Mouse (Mus musculus): ENCODE data around the gene Gm42957. TPM values are rescaled to one million over a fixed set of nuclear protein-coding genes. Genes with fewer than 3 reads are reported as not detected.
"Not testable (repeated sequence)": the region's sequence is repeated elsewhere in the genome, so short reads cannot be mapped to it uniquely, and the experiment has no call there.

Gene Gm42957
- polyA plus RNA-seq, 1 experiment from 2014 or later: not detected

DNA sequence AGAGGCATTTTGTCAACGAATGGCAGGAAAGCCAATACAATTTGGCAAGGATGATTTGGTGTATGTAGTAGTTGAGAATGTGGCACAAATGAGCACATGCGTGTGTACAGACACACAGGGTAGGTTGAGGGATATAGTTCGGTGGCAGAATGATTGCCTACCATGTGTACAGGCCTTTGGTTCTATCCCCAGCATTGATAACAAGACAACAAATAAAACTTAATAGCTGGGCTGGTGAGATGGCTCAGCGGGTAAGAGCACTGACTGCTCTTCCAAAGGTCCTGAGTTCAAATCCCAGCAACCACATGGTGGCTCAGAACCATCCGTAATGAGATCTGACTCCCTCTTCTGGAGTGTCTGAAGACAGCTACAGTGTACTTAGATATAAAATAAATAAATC, 50.8 kb downstream of the Gm42957 start:
- H3K27me3 ChIP-seq (ENCODE audit: control insufficient read depth, insufficient read depth, low read length): peaks cover 27% of the 10 kb centered on the region
- H3K4me1 ChIP-seq (ENCODE audit: control insufficient read depth, insufficient read depth, low read length); H3K27ac ChIP-seq (ENCODE audit: low read depth, low read length); H3K9me3 ChIP-seq (replicated peaks; ENCODE audit: control insufficient read depth, low read length); H3K4me3 ChIP-seq (ENCODE audit: low read depth, low read length); ATAC-seq (replicated peaks; ENCODE audit: insufficient number of reproducible peaks, low FRiP score, low TSS enrichment); H3K4me2 ChIP-seq; H3K9ac ChIP-seq (ENCODE audit: low read depth, low read length); H3K36me3 ChIP-seq (ENCODE audit: control insufficient read depth, insufficient read depth, low read length): not testable (repeated sequence)
- WGBS (ENCODE audit: insufficient replicate concordance): 82% methylated on average over 5 of the region's 5 CpGs

DNA sequence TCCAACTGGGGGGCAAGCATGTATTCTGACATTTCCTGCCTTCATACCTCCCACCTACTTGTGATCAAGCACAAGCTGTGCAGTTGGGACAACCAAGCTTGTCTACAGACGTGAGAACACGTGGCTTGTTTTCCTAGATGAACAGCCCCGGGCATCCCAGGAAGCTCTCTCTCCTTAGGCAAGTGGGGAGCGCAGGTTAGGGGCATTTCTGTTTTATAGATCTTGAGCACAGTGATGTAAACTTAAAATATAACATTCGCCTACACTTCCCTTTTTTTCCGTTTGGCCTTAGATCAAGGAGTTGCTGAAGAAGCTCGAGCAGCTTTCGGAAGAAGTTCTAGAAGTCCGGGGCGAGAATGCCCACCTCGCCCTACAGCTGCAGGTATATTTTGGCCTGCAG, 53.6 kb downstream of the Gm42957 start:
- ATAC-seq (replicated peaks; ENCODE audit: insufficient number of reproducible peaks, low FRiP score, low TSS enrichment): no peak
- H3K27ac ChIP-seq (ENCODE audit: low read depth, low read length): no peak overlapping the region
- H3K9me3 ChIP-seq (replicated peaks; ENCODE audit: control insufficient read depth, low read length): no peaks in the 10 kb centered on the region
- peaks cover 6% of the 10 kb centered on the region; the same call in 1 of the 2 replicates for H3K4me1 ChIP-seq (ENCODE audit: control insufficient read depth, insufficient read depth, low read length)
- H3K9ac ChIP-seq (ENCODE audit: low read depth, low read length): no peak overlapping the region
- peaks cover 16% of the 10 kb centered on the region for H3K27me3 ChIP-seq (ENCODE audit: control insufficient read depth, insufficient read depth, low read length)
- WGBS (ENCODE audit: insufficient replicate concordance): 75% methylated on average over 11 of the region's 11 CpGs
- no peak overlapping the region for H3K4me3 ChIP-seq (ENCODE audit: low read depth, low read length)
- no peaks in the 10 kb centered on the region for H3K36me3 ChIP-seq (ENCODE audit: control insufficient read depth, insufficient read depth, low read length)
- H3K4me2 ChIP-seq: no peak overlapping the region

DNA sequence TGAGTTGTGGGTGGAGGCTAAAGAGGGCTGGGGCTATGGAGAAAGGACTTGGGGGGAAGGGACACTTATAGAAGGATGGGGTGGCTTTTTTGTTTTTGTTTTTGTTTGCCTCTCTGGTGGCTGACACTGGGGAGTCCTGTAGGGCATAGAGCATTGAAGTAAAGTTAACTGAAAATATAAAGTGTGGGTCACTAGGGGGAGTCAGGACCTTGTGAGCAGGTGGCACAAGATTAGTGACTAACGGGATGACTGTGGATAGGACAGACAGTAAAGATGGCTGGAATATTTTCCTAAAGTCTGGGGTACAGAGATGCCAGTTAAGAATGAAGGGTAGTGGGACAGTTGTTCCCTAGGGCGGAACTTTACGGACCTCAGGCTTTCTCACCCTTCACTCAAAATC, 55.0 kb downstream of the Gm42957 start:
- ATAC-seq (replicated peaks; ENCODE audit: insufficient number of reproducible peaks, low FRiP score, low TSS enrichment): no peak
- no peaks in the 10 kb centered on the region for H3K9me3 ChIP-seq (replicated peaks; ENCODE audit: control insufficient read depth, low read length)
- H3K4me1 ChIP-seq (ENCODE audit: control insufficient read depth, insufficient read depth, low read length): no peaks in the 10 kb centered on the region
- H3K27me3 ChIP-seq (ENCODE audit: control insufficient read depth, insufficient read depth, low read length): peaks cover 6% of the 10 kb centered on the region; the same call in 1 of the 2 replicates
- no peaks in the 10 kb centered on the region for H3K36me3 ChIP-seq (ENCODE audit: control insufficient read depth, insufficient read depth, low read length)
- no peak overlapping the region for H3K9ac ChIP-seq (ENCODE audit: low read depth, low read length)
- no peak overlapping the region for H3K27ac ChIP-seq (ENCODE audit: low read depth, low read length)
- H3K4me3 ChIP-seq (ENCODE audit: low read depth, low read length): no peak overlapping the region
- 46% methylated on average over 3 of the region's 3 CpGs for WGBS (ENCODE audit: insufficient replicate concordance)
- H3K4me2 ChIP-seq: no peak overlapping the region

DNA sequence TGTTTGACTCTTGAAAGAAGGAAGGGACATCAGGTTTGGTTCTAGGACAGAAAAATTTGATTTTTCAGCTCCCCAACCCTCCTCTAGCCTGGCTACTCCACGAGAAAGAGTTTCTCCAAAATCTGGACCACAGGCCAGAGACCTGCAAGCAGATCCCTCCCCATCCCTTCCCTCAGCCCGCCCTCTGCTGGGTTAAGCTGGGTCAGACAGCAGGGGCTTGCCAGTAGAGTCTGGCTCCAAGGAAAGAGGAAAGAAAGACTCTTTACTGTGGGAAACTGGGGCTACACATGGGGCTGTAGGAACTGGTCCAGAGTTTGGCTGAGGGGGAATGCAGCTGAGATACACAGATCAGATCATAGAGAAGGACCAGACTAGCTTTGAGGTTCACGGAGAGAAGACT, 57.2 kb downstream of the Gm42957 start:
- Histone ChIP-seq H3K4me2 (no peak overlapping the region), H3K27me3 (ENCODE audit: control insufficient read depth, insufficient read depth, low read length) (peaks cover 3% of the 10 kb centered on the region; the same call in 1 of the 2 replicates), H3K4me3 (ENCODE audit: low read depth, low read length) (no peak overlapping the region), H3K9me3 (replicated peaks; ENCODE audit: control insufficient read depth, low read length) (no peaks in the 10 kb centered on the region), H3K27ac (ENCODE audit: low read depth, low read length) (no peak overlapping the region), H3K4me1 (ENCODE audit: control insufficient read depth, insufficient read depth, low read length) (peaks cover 7% of the 10 kb centered on the region), H3K9ac (ENCODE audit: low read depth, low read length) (no peak overlapping the region), H3K36me3 (ENCODE audit: control insufficient read depth, insufficient read depth, low read length) (no peaks in the 10 kb centered on the region)
- no peak for ATAC-seq (replicated peaks; ENCODE audit: insufficient number of reproducible peaks, low FRiP score, low TSS enrichment)
- WGBS (ENCODE audit: insufficient replicate concordance): 23% methylated on average over 3 of the region's 3 CpGs

DNA sequence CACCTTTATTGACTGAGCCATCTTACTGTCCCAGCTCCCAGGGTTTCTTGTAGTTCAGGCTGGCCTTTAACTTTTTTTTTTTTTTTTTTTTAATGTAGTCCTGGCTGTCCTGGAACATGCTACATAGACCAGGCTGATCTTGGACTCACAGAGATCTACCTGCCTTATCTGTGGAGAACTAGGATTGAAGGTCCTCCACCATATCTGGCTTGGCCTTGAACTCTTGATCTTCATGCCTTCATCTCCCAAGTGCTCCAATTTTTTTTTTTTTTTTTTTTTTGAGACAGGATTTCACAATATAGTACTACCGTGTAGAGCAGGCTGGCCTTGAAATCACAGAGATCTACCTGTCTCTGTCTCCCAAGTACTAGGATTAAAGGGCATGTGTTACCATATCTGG, 58.3 kb downstream of the Gm42957 start:
- Histone ChIP-seq H3K27me3 (ENCODE audit: control insufficient read depth, insufficient read depth, low read length) (peaks cover 3% of the 10 kb centered on the region; the same call in 1 of the 2 replicates), H3K9me3 (replicated peaks; ENCODE audit: control insufficient read depth, low read length) (no peaks in the 10 kb centered on the region), H3K9ac (ENCODE audit: low read depth, low read length) (no peak overlapping the region), H3K4me3 (ENCODE audit: low read depth, low read length) (no peak overlapping the region), H3K36me3 (ENCODE audit: control insufficient read depth, insufficient read depth, low read length) (no peaks in the 10 kb centered on the region), H3K4me1 (ENCODE audit: control insufficient read depth, insufficient read depth, low read length) (peaks cover 14% of the 10 kb centered on the region), H3K4me2 (no peak overlapping the region), H3K27ac (ENCODE audit: low read depth, low read length) (no peak overlapping the region)
- no peak for ATAC-seq (replicated peaks; ENCODE audit: insufficient number of reproducible peaks, low FRiP score, low TSS enrichment)
- 93% methylated on average over 1 of the region's 1 CpGs for WGBS (ENCODE audit: insufficient replicate concordance)

DNA sequence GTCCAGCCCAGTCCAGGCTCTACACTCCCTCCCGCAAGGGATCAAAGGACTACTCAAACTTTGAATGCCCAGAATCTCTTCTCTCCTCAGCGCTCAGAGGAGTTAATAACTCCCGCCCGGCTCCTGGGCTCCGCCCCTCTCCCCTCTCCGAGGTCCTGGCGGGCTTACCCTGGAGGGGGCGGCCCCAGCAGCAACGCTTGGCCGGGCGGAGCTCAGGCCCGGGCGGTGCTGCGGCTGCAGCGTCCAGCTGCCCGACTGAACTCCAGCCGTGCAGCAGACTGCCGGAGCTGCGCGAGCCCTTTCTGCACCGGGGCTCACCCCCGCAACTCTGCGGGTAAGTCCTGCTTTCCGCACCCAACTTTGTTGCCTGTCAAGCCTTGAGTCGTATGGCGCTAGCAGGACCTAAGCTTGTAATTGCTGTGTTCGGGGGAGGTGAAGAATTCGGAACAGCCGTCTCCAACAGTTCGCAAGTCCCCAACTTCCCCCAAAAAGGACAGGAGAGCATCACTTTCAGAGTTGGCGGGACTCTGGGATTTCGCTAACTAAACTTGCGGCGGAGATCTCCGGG, 61.0 kb downstream of the Gm42957 start, which contains the start of gene Pias3:
Gene Pias3, plus strand, starts transcription at position 187 of the 568 bp plus-strand sequence.
- Histone ChIP-seq H3K9ac (ENCODE audit: low read depth, low read length) (peak within 1 kb of the TSS; percentile 74), H3K27ac (ENCODE audit: low read depth, low read length) (peak within 1 kb of the TSS; percentile 86), H3K4me1 (ENCODE audit: control insufficient read depth, insufficient read depth, low read length) (peaks cover 20% of the 10 kb centered on the region), H3K9me3 (replicated peaks; ENCODE audit: control insufficient read depth, low read length) (no peaks in the 10 kb centered on the region), H3K27me3 (ENCODE audit: control insufficient read depth, insufficient read depth, low read length) (no peaks in the 10 kb centered on the region), H3K4me3 (ENCODE audit: low read depth, low read length) (peak within 1 kb of the TSS; percentile 61), H3K36me3 (ENCODE audit: control insufficient read depth, insufficient read depth, low read length) (peaks cover 12% of the 10 kb centered on the region), H3K4me2 (peak within 1 kb of the TSS; percentile 85)
- ATAC-seq (replicated peaks; ENCODE audit: insufficient number of reproducible peaks, low FRiP score, low TSS enrichment): peak; percentile 80
- under 1% methylated on average over 35 of the region's 35 CpGs for WGBS (ENCODE audit: insufficient replicate concordance)

DNA sequence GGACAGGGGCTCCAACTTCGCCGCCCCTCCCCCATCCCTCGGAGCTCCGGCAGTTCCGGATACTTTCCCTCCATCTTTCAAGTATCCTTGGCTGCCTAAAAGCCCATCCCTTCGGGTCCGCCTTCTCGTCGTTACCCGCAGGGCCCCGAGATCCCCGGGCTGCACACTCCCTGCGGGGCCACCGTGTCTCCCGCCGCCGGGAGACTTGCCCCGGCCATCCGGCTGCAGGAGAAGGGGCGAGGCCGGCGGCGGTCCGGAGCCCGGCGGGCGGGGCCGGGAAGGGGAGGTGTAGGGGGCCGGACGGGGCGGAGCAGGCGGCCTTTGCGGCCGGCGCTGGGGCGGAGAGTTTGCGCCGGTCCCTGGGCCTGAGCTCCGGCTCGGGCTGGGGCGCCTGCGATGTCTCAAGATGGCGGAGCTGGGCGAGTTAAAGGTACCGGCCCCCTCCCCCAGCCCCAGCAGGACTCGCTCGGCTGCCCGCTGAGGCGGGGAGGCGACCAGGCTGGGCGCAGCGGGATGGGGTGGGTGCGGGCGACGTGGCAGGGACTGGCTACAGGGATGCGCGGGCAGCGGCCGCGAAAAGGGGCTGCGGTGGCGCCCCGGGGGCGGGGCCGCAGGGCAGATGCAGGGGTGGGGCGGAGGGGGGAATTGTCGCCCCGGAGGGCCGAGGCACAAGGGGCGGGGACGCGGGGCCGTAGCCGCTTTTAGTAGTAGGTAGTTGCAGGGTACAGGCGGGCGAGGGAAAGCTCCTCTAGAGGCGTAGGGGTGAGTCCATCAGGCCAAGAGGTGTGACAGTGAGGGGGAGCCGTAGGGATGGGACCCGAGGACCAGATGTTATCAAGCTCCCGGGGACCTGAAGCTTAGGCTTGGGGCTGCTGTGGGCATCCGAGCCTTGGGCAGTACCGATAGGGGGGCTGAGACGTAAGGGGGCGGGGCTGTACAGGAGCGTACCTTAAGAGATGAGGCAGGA, 61.8 kb downstream of the Gm42957 start:
- peak; percentile 93 for ATAC-seq (replicated peaks; ENCODE audit: insufficient number of reproducible peaks, low FRiP score, low TSS enrichment)
- H3K27me3 ChIP-seq (ENCODE audit: control insufficient read depth, insufficient read depth, low read length): no peaks in the 10 kb centered on the region

DNA sequence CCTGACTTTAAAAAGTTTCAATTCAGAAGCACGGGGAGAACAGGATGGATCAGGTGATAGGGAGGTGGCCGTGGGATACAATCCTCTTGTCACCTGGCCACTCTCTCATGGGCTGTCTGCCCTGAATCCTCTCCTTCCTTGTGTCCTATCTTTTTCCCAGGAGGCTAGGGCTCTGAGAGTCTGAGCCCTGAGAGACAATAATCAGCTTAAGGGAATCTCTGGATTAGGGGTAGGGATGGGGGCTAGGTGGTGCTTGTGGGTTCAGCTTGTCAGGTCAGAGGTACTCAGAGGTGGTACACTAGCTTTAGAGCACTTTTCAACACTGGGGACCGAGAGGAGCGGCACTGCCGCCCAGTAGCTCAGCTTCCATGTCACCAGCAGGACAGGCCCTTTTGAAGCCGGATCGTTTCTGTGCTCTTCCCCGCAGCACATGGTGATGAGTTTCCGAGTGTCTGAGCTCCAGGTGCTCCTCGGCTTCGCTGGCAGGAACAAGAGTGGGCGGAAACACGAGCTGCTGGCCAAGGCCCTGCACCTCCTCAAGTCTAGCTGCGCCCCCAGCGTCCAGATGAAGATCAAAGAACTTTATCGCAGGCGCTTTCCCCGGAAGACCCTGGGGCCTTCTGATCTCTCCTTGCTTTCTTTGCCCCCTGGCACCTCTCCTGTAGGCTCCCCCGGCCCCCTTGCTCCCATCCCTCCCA, 63.9 kb downstream of the Gm42957 start:
- ATAC-seq (replicated peaks; ENCODE audit: insufficient number of reproducible peaks, low FRiP score, low TSS enrichment): no peak
- Histone ChIP-seq H3K27ac (ENCODE audit: low read depth, low read length) (no peak overlapping the region), H3K4me2 (no peak overlapping the region), H3K4me1 (ENCODE audit: control insufficient read depth, insufficient read depth, low read length) (peaks cover 20% of the 10 kb centered on the region), H3K9me3 (replicated peaks; ENCODE audit: control insufficient read depth, low read length) (no peaks in the 10 kb centered on the region), H3K36me3 (ENCODE audit: control insufficient read depth, insufficient read depth, low read length) (peaks cover 31% of the 10 kb centered on the region), H3K27me3 (ENCODE audit: control insufficient read depth, insufficient read depth, low read length) (no peaks in the 10 kb centered on the region), H3K4me3 (ENCODE audit: low read depth, low read length) (no peak overlapping the region), H3K9ac (ENCODE audit: low read depth, low read length) (no peak overlapping the region)
- WGBS (ENCODE audit: insufficient replicate concordance): 40% methylated on average over 19 of the region's 19 CpGs

More for the DNA sequence above, 61.8 kb downstream of the Gm42957 start:
- under 1% methylated on average over 70 of the region's 85 CpGs for WGBS (ENCODE audit: insufficient replicate concordance)
- peak overlapping the region; percentile 86 for H3K27ac ChIP-seq (ENCODE audit: low read depth, low read length)
- peak overlapping the region; percentile 85 for H3K4me2 ChIP-seq
- H3K4me1 ChIP-seq (ENCODE audit: control insufficient read depth, insufficient read depth, low read length): peaks cover 20% of the 10 kb centered on the region
- H3K9me3 ChIP-seq (replicated peaks; ENCODE audit: control insufficient read depth, low read length): no peaks in the 10 kb centered on the region
- H3K36me3 ChIP-seq (ENCODE audit: control insufficient read depth, insufficient read depth, low read length): peaks cover 18% of the 10 kb centered on the region
- H3K9ac ChIP-seq (ENCODE audit: low read depth, low read length): peak overlapping the region; percentile 74
- peak overlapping the region; percentile 61 for H3K4me3 ChIP-seq (ENCODE audit: low read depth, low read length)

All from heart, embryonic 11.5 days (tissue).